19 mouse cellular contexts compared by ENCODE assay signal in the genomic region with DNA sequence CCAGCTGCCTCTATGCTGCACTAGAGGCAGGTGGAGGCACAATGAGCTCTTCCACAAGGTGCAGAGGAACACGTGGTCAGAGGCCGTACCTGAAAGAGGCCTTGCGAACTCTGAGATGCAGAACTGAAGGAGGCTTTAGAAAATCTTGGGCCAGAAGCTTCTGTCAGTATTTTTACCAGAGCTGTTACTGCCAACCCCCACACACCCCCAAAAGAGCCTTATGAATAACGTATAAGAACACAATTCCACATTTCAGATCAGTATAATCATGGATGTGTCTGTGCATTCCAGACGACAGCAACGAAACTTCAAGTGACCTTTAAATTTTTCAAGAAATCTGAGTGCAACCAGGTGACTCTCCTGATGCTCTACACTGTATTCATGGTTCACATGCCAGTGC.
DNase-seq lines count a peak whose midpoint lies in the region; ATAC-seq and TF ChIP-seq lines count a peak whose summit lies in the region.
"Had no signal": no experiment of that assay in that cellular context is flagged by ENCODE, and none has a peak within 500 bp of the region (broad histone marks: within the 10 kb centered on the region; RNA-seq: fewer than 3 reads in every experiment).

No protein-coding gene starts in this region.

- no peak for TF ChIP-seq CTCF in stomach, postnatal 0 days (IDR thresholded peaks at IDR 0.05; ENCODE audit: low read depth)

- ATAC-seq in frontal cortex, adult (ENCODE audit: low TSS enrichment) = peak; percentile 60
- ATAC-seq in stomach, embryonic 15.5 days (ENCODE audit: insufficient read depth, low FRiP score, low read depth) = no peak
- no peak for ATAC-seq in stomach, postnatal 0 days (ENCODE audit: low FRiP score, low TSS enrichment)
- ATAC-seq in intestine, embryonic 16.5 days = 0 out of 2 replicates have a peak, but pooled peaks have one; percentile 12
- ATAC-seq: forebrain, embryonic 16.5 days; hindbrain, embryonic 16.5 days had no signal

- no peaks in the 10 kb centered on the region for H3K9me3 ChIP-seq in stomach, embryonic 15.5 days
- H3K9me3 ChIP-seq in stomach, postnatal 0 days (ENCODE audit: control insufficient read depth, low read length) = no peaks in the 10 kb centered on the region
- H3K9me3 ChIP-seq in intestine, embryonic 16.5 days (ENCODE audit: control insufficient read depth, low read length) = no peaks in the 10 kb centered on the region
- H3K9me3 ChIP-seq: embryonic facial prominence, embryonic 13.5 days; forebrain, embryonic 12.5 days; heart, embryonic 13.5 days had no signal

- no peaks in the 10 kb centered on the region for H3K36me3 ChIP-seq in stomach, embryonic 15.5 days
- no peaks in the 10 kb centered on the region for H3K36me3 ChIP-seq in stomach, postnatal 0 days (ENCODE audit: control insufficient read depth, insufficient read depth, low read length)
- no peaks in the 10 kb centered on the region for H3K36me3 ChIP-seq in intestine, embryonic 16.5 days (ENCODE audit: control insufficient read depth, insufficient read depth, low read length)
- H3K36me3 ChIP-seq: embryonic facial prominence, embryonic 13.5 days; forebrain, embryonic 12.5 days; heart, embryonic 13.5 days had no signal

- H3K9ac ChIP-seq in stomach, embryonic 15.5 days = no peak overlapping the region
- H3K9ac ChIP-seq in stomach, postnatal 0 days (ENCODE audit: low read length) = no peak overlapping the region
- H3K9ac ChIP-seq in intestine, embryonic 16.5 days (ENCODE audit: low read depth, low read length) = no peak overlapping the region
- H3K9ac ChIP-seq: embryonic facial prominence, embryonic 13.5 days; forebrain, embryonic 12.5 days; heart, embryonic 13.5 days had no signal

- peaks cover 28% of the 10 kb centered on the region for H3K4me1 ChIP-seq in stomach, embryonic 15.5 days
- H3K4me1 ChIP-seq in stomach, postnatal 0 days (replicated peaks; ENCODE audit: control insufficient read depth, insufficient read depth) = 0 out of 2 replicates have a peak, but pooled peaks cover 5% of the 10 kb centered on the region
- H3K4me1 ChIP-seq in intestine, embryonic 16.5 days (ENCODE audit: control insufficient read depth, insufficient read depth, low read length) = peaks cover 40% of the 10 kb centered on the region
- H3K4me1 ChIP-seq: forebrain, embryonic 12.5 days had no signal

- H3K27me3 ChIP-seq in stomach, embryonic 15.5 days (replicated peaks) = no peaks in the 10 kb centered on the region
- no peaks in the 10 kb centered on the region for H3K27me3 ChIP-seq in stomach, postnatal 0 days (ENCODE audit: control insufficient read depth, insufficient read depth, low read length)
- no peaks in the 10 kb centered on the region for H3K27me3 ChIP-seq in intestine, embryonic 16.5 days (replicated peaks; ENCODE audit: control insufficient read depth, insufficient read depth, low read length)
- H3K27me3 ChIP-seq: embryonic facial prominence, embryonic 13.5 days; heart, embryonic 13.5 days had no signal

- TF ChIP-seq EP300 in stomach, postnatal 0 days (optimal IDR thresholded peaks at IDR 0.05) = no peak

- H3K4me3 ChIP-seq in stomach, embryonic 15.5 days (replicated peaks) = no peak overlapping the region
- H3K4me3 ChIP-seq in stomach, postnatal 0 days (ENCODE audit: low read depth, low read length) = no peak overlapping the region
- H3K4me3 ChIP-seq in intestine, embryonic 16.5 days (ENCODE audit: low read length) = no peak overlapping the region
- H3K4me3 ChIP-seq: embryonic facial prominence, embryonic 13.5 days; forebrain, embryonic 12.5 days; gastrocnemius, adult 2 months; heart, embryonic 13.5 days had no signal

- DNase-seq in frontal cortex, postnatal 25 days (ENCODE audit: low spot score in 2 of 2) = no peak
- no peak for DNase-seq in stomach, postnatal 0 days (ENCODE audit: low spot score)
- no peak for DNase-seq in B cell, adult 2 months
- no peak for DNase-seq in thymus, adult 18-20 months
- DNase-seq: adrenal gland, postnatal 10 days; cerebellum, adult 11-12 months; cerebellum, postnatal 25 days; gastrocnemius, adult 2 months; gastrocnemius, postnatal 25 days; heart, adult 11 months; heart, postnatal 36 days had no signal

- H3K4me2 ChIP-seq in stomach, embryonic 15.5 days = no peak overlapping the region
- H3K4me2 ChIP-seq in stomach, postnatal 0 days (replicated peaks; ENCODE audit: low read depth) = no peak overlapping the region
- H3K4me2 ChIP-seq in intestine, embryonic 16.5 days (ENCODE audit: low read depth, low read length) = no peak overlapping the region
- H3K4me2 ChIP-seq: embryonic facial prominence, embryonic 13.5 days; forebrain, embryonic 12.5 days; heart, embryonic 13.5 days had no signal

- WGBS in stomach, embryonic 15.5 days = 79% methylated on average over 6 of the region's 6 CpGs
- WGBS in stomach, postnatal 0 days = 79% methylated on average over 6 of the region's 6 CpGs
- WGBS in intestine, embryonic 16.5 days = 77% methylated on average over 6 of the region's 6 CpGs

- H3K27ac ChIP-seq in stomach, embryonic 15.5 days = peak overlapping the region; percentile 60
- H3K27ac ChIP-seq in stomach, postnatal 0 days (replicated peaks) = no peak overlapping the region
- 0 out of 2 replicates have a peak overlapping the region, but pooled peaks have one; percentile 67 for H3K27ac ChIP-seq in intestine, embryonic 16.5 days (ENCODE audit: low read length)
- H3K27ac ChIP-seq: embryonic facial prominence, embryonic 13.5 days; forebrain, embryonic 12.5 days; gastrocnemius, adult 2 months; heart, embryonic 13.5 days had no signal

Comparison
In these comparisons a context has a peak if more than half of its experiments do, and no peak if none do; other contexts are left out.
1. ATAC-seq: peak in frontal cortex, adult (single experiment) and intestine, embryonic 16.5 days (single experiment); none in stomach, embryonic 15.5 days (single experiment) and stomach, postnatal 0 days (single experiment).